Mouse (Mus musculus) midbrain, embryonic 11.5 days (tissue): ENCODE data around the gene Gnat2. TPM values are rescaled to one million over a fixed set of nuclear protein-coding genes. Genes with fewer than 3 reads are reported as not detected.

Experiments used
- polyA plus RNA-seq: library from polyadenylated mRNA; unstranded; fragments of >200 nt; fragmentation: Nextera tagmentation; extraction: Ambion mirVana; gene quantifications from 2 replicates; pipeline ENCODE4 v1.2.1, GENCODE M21; 2014

Gene Gnat2
- polyA plus RNA-seq, 1 experiment from 2014 or later = 0.90 TPM

Other genes with a start within 250 kb of the Gnat2 start
- not detected in 2 replicates for gene Eps8l3, start 215.6 kb upstream of the Gnat2 start, polyA plus RNA-seq
- 270 and 277 TPM in 2 replicates for gene Gstm5, start 197.0 kb upstream of the Gnat2 start, polyA plus RNA-seq
- gene Gstm7, start 161.0 kb upstream of the Gnat2 start, polyA plus RNA-seq = 54.7 and 58.1 TPM in 2 replicates
- gene Gstm6, start 149.0 kb upstream of the Gnat2 start, polyA plus RNA-seq = 11.3 and 14.4 TPM in 2 replicates
- gene Gstm3, start 123.5 kb upstream of the Gnat2 start, polyA plus RNA-seq = not detected in 2 replicates
- 14.1 and 15.7 TPM in 2 replicates for gene Gstm2, start 106.3 kb upstream of the Gnat2 start, polyA plus RNA-seq
- gene Gstm1, start 74.8 kb upstream of the Gnat2 start, polyA plus RNA-seq = 30.5 and 33.8 TPM in 2 replicates
- gene Gstm4, start 47.9 kb upstream of the Gnat2 start, polyA plus RNA-seq = 15.2 and 15.8 TPM in 2 replicates
- 31.2 and 37.0 TPM in 2 replicates for gene Ampd2, start 6.1 kb upstream of the Gnat2 start, polyA plus RNA-seq
- 217 and 240 TPM in 2 replicates for gene Gnai3, start 53.4 kb downstream of the Gnat2 start, polyA plus RNA-seq
- 0.19 and 0.40 TPM in 2 replicates for gene Gpr61, start 62.1 kb downstream of the Gnat2 start, polyA plus RNA-seq
- gene Amigo1, start 93.5 kb downstream of the Gnat2 start, polyA plus RNA-seq = 4.2 and 4.3 TPM in 2 replicates
- 2.3 and 3.0 TPM in 2 replicates for gene Cyb561d1, start 108.4 kb downstream of the Gnat2 start, polyA plus RNA-seq
- 16.9 and 18.3 TPM in 2 replicates for gene Atxn7l2, start 118.1 kb downstream of the Gnat2 start, polyA plus RNA-seq
- gene Sypl2, start 133.9 kb downstream of the Gnat2 start, polyA plus RNA-seq = 0.93 and 1.3 TPM in 2 replicates
- gene Psma5, start 164.1 kb downstream of the Gnat2 start, polyA plus RNA-seq = 274 and 295 TPM in 2 replicates
- 27.0 and 27.1 TPM in 2 replicates for gene Sort1, start 191.3 kb downstream of the Gnat2 start, polyA plus RNA-seq